Mouse (Mus musculus): ENCODE results near the gene Olfr1511.
"Not testable (repeated sequence)": the region's sequence is repeated elsewhere in the genome, so short reads cannot be mapped to it uniquely, and the experiment has no call there.

Gene Olfr1511

DNA sequence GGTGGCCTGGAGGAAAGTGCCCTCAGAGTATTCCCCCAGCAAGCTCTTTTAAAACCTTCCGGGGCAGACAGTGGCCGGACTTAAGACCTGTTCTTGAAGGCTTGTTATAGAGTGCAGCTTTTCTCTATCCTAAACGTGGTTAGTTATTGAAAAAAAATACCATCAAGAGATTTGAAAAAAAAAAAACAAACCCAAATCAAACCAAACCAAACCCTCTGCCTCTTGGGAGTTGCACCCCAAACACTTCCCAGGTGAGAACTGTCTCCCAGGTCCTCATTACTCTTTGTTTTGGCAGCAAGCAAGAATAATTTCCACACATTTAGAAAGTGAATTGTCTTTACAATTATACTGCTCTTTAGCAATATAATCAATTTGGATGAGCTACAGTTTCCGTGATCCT is at the start of gene Olfr1511:
Gene Olfr1511, minus strand, starts transcription at position 101 of the 400 bp plus-strand sequence.
- no peak for DNase-seq

- no peak for DNase-seq
These were observed 45.5 kb upstream of the Olfr1511 start, which contains the start of gene Olfr1509 for GRCm38 (mm10) chr14:52442690-52443089. Gene Olfr1509 (plus strand): TSS chr14:52442990.

GRCm38 (mm10) chr14:52427686-52428085 is 30.5 kb upstream of the Olfr1511 start:
- DNase-seq, result no peak

- DNase-seq, result no peak
These were observed 17.1 kb upstream of the Olfr1511 start, which contains the start of gene Olfr1510 for GRCm38 (mm10) chr14:52414273-52414672. Gene Olfr1510 (minus strand): TSS chr14:52414373.

GRCm38 (mm10) chr14:52410142-52410919 is 13.2 kb upstream of the Olfr1511 start:
- DNase-seq, result not testable (repeated sequence)

DNA sequence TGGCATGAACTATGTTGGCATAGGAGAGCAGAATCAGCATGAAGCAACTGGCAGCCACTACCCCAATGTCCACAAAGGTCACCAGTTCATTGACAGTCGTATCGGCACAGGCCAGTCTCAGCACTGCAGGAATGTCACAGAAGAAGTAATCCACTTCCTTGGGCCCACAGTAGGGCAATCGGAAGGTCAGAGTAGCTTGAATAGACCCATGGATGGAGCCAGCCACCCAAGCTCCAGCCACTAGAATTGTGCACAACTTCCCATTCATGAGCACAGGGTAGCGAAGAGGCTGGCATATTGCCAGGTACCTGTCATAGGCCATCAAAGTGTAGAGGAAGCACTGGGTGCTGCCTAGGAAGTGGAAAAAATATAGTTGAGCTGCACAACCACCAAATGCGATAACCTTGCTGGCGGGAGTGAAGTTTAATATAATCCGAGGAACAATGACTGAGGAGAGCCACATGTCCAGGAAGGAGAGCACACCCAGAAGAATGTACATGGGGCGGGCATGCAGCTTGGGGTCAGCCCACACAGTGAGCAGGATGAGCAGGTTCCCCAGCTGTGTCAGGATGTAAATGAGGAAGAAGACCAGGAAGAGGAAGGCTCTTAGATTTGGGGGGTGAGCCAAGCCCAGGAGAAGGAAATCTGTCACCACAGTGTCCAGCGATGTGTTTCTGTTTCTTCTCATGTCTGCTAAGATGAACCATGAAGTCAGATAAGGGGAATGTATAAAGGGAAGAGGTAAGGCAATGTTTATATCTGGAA is 6.9 kb downstream of the Olfr1511 start:
- not testable (repeated sequence) for DNase-seq

- no peak for DNase-seq
These were observed 18.1 kb downstream of the Olfr1511 start, which contains the start of gene Olfr1512 for GRCm38 (mm10) chr14:52379068-52379467. Gene Olfr1512 (minus strand): TSS chr14:52379168.

- no peak for DNase-seq
These were observed 28.4 kb downstream of the Olfr1511 start for GRCm38 (mm10) chr14:52368741-52369140.

DNA sequence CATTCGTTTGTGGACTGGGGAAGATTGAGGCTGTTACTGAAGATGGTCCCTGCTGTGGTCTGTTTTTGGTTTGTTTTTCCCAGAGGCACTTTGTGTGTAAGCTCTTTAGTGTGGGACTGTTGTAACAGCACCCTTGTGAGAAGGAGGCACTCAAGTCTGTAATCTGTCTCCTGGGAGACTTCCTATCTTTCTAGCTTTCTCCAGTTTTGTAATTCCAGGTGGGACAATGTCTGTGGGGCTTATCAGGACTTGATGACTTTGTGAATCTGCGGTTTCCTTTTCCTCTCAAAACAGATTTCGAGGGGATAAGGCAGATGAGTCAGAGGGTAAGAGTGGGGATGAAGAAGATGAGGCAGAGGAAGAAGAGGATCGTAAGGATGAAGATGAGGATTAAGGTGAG is 40.9 kb downstream of the Olfr1511 start, which contains the start of gene Olfr1513:
Gene Olfr1513, minus strand, starts transcription at position 101 of the 400 bp plus-strand sequence.
- DNase-seq, result no peak
